Mouse (Mus musculus) midbrain, embryonic 12.5 days (tissue): ENCODE results near the gene Acvr2b. TPM values are rescaled to one million over a fixed set of nuclear protein-coding genes. Genes with fewer than 3 reads are reported as not detected.
"Not testable (repeated sequence)": the region's sequence is repeated elsewhere in the genome, so short reads cannot be mapped to it uniquely, and the experiment has no call there.

ENCODE experiments used
- ATAC-seq: fragments of 200-750 bp; cut with Nextera tagmentation; 2 replicates; pipeline ENCODE4 v1.8.0; 2017; ENCODE audit warnings: low read depth, moderate TSS enrichment, moderate library complexity; ENCODE audit not compliant: low FRiP score
- H3K27ac ChIP-seq: fragments of 300-500 bp; sonication (generic); replicated peaks from 2 replicates; pipeline ENCODE4 v1.5.1; 2016; ENCODE audit warnings: mild to moderate bottlenecking
- H3K27me3 ChIP-seq: fragments of 300-500 bp; sonication (generic); 2 replicates; pipeline ENCODE4 v1.6.1; 2016; ENCODE audit warnings: mild to moderate bottlenecking
- H3K36me3 ChIP-seq: fragments of 300-500 bp; sonication (generic); 2 replicates; pipeline ENCODE4 v1.6.1; 2016
- H3K4me1 ChIP-seq: fragments of 300-500 bp; sonication (generic); 2 replicates; pipeline ENCODE4 v1.6.1; 2016
- H3K4me2 ChIP-seq: fragments of 300-500 bp; sonication (generic); replicated peaks from 2 replicates; pipeline ENCODE4 v1.6.1; 2016; ENCODE audit warnings: mild to moderate bottlenecking, moderate library complexity
- H3K4me3 ChIP-seq: fragments of 300-500 bp; sonication (generic); 2 replicates; pipeline ENCODE4 v1.5.1; 2016; ENCODE audit warnings: mild to moderate bottlenecking
- H3K9ac ChIP-seq: fragments of 300-500 bp; sonication (generic); replicated peaks from 2 replicates; pipeline ENCODE4 v1.6.1; 2016; ENCODE audit warnings: mild to moderate bottlenecking, moderate library complexity
- H3K9me3 ChIP-seq: fragments of 300-500 bp; sonication (generic); 2 replicates; pipeline ENCODE4 v1.6.1; 2016; ENCODE audit warnings: mild to moderate bottlenecking
- WGBS: fragments of 180-500 bp; shearing (Covaris S2); methylation state at CpG from one replicate; pipeline ENCODE4 v1.1.7; 2016; 5-methylcytosine and 5-hydroxymethylcytosine counted together
- polyA plus RNA-seq: library from polyadenylated mRNA; unstranded; fragments of >200 nt; fragmentation: Nextera tagmentation; extraction: Ambion mirVana; gene quantifications from 2 replicates; pipeline ENCODE4 v1.2.1, GENCODE M21; 2016

Acvr2b gene
- polyA plus RNA-seq = 109 and 116 TPM in 2 replicates

GRCm38 (mm10) chr9:119401801-119402214, at the start of gene Acvr2b:
Gene Acvr2b, plus strand, starts transcription at chr9:119402118.
- Histone ChIP-seq H3K27me3 (no peaks in the 10 kb centered on the region), H3K4me1 (peaks cover 36% of the 10 kb centered on the region), H3K36me3 (0 out of 2 replicates have a peak, but pooled peaks cover 8% of the 10 kb centered on the region), H3K9me3 (no peaks in the 10 kb centered on the region), H3K27ac (peak within 1 kb of the TSS; percentile 99), H3K9ac (peak within 1 kb of the TSS; percentile 100), H3K4me3 (peak within 1 kb of the TSS; percentile 98), H3K4me2 (peak within 1 kb of the TSS; percentile 87)
- peak; percentile 95 for ATAC-seq
- 0% methylated on average over 23 of the region's 32 CpGs for WGBS

DNA sequence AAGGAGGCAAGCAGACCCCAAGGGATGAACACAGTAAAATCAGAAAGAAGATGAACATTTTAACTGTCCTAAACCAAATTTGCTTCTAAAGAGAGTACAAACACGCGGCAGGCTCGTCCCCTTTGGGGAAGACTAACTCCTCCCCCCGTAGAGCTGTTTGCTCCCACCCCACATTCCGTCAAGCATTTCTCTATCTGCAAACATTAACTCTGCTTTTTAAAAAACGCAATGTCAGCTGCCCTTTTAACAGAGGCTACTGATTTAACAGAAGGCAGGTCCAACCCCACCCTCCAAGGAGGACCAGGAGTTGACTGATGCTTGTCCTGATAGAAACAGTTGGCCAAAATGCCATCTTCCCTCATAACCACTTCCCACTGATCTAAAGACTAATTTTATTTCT, 48.0 kb upstream of the Acvr2b start:
- 77% methylated on average over 6 of the region's 6 CpGs for WGBS
- Histone ChIP-seq H3K4me2 (no peak overlapping the region), H3K4me3 (no peak overlapping the region), H3K4me1 (no peaks in the 10 kb centered on the region; the same call in 1 of the 2 replicates), H3K27ac (no peak overlapping the region), H3K9ac (no peak overlapping the region), H3K9me3 (no peaks in the 10 kb centered on the region), H3K36me3 (peaks cover 20% of the 10 kb centered on the region), H3K27me3 (no peaks in the 10 kb centered on the region)
- ATAC-seq = no peak

DNA sequence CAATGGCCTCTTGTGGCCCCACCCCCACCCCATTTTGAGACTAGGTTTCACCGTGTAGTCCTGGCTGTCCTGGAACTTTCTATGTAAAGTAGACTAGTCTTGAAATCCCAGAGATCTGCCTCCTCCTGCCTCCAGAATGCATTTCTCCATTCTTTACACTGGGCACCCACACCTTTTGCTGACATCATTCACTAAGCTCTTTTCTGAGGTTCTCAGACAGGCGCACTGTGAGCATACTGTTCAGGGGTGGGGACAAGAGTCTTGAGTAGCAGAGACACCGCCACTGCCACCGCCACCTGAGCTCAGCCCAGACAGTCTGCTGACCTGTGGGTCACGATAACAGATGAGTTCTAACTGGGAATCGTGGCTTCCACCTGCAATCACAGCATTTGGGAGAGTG, 46.0 kb upstream of the Acvr2b start:
- H3K9ac ChIP-seq = no peak overlapping the region
- WGBS = 82% methylated on average over 6 of the region's 6 CpGs
- no peak for ATAC-seq

DNA sequence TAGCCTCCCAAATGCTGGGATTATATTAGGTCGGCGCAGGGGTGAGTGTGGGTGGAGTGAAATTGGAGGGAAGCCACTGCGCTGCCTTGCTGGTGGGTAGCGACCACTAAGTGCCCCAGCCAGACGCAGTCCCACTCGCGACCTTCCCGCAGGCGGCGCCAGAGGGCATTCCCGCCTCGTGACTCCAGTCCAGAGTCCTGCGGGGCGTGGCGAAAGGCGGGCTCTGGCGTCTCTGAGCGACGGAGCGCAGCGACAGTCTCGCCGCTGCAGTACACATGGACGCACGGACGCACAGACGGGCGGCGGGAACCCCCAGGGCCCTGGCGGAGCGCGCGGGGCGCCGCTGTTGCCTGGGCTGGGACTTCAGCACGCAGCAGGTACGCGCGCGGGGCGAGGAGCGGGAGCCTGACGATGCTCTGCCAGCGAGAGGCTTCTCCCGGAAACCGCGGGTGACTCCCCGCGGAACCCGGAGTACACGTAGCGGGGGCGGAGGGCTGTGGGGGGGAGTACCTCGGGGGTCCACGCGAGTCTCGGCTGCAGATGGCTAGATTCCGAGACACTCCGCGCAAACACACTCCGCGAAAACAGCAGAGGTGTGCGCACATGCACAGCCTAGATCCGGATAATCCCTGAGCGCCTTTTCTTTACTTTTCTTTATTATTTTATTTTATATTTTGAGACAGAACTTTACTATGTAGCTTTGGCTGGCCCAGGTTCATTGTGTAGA, 44.4 kb upstream of the Acvr2b start, which contains the start of gene Xylb:
Gene Xylb, plus strand, starts transcription at position 51 of the 727 bp plus-strand sequence.
- Histone ChIP-seq H3K36me3 (no peaks in the 10 kb centered on the region), H3K4me1 (no peaks in the 10 kb centered on the region; the same call in 1 of the 2 replicates), H3K9me3 (no peaks in the 10 kb centered on the region), H3K9ac (peak within 1 kb of the TSS; percentile 65), H3K4me2 (peak within 1 kb of the TSS; percentile 89), H3K27ac (no peak within 1 kb of the TSS), H3K4me3 (peak within 1 kb of the TSS; percentile 63), H3K27me3 (no peaks in the 10 kb centered on the region)
- 3% methylated on average over 65 of the region's 65 CpGs for WGBS
- ATAC-seq = peak; percentile 89

More for the DNA sequence above, 46.0 kb upstream of the Acvr2b start:
- no peak overlapping the region for H3K4me2 ChIP-seq
- peaks cover 6% of the 10 kb centered on the region for H3K36me3 ChIP-seq
- no peaks in the 10 kb centered on the region; the same call in 1 of the 2 replicates for H3K4me1 ChIP-seq
- H3K27me3 ChIP-seq = no peaks in the 10 kb centered on the region
- H3K27ac ChIP-seq = no peak overlapping the region
- H3K9me3 ChIP-seq = no peaks in the 10 kb centered on the region
- H3K4me3 ChIP-seq = no peak overlapping the region

DNA sequence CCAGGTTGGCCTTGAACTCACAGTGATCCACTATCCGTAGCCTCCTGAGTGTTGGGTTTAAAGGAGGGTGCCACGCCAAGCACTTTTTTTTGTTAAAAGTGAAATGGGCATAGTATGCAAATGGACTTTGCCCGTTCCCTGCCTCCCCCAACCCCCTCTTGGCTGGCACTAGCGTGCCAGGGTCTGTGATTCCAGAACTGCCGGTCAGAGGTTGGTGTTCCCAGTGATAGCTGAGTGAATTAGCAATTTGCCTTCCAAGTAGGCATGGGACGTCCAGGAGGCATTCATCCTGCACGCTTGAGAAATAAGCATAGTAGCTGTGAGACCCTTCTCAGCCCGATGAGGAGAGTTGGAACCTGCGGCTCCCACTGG, 43.9 kb upstream of the Acvr2b start:
- no peak for ATAC-seq
- Histone ChIP-seq H3K4me3 (peak overlapping the region; percentile 63), H3K27me3 (no peaks in the 10 kb centered on the region), H3K9me3 (no peaks in the 10 kb centered on the region), H3K4me1 (no peaks in the 10 kb centered on the region; the same call in 1 of the 2 replicates), H3K9ac (no peak overlapping the region), H3K36me3 (no peaks in the 10 kb centered on the region), H3K4me2 (peak overlapping the region; percentile 89), H3K27ac (no peak overlapping the region)
- WGBS = 46% methylated on average over 9 of the region's 9 CpGs

- Histone ChIP-seq H3K4me2 (no peak overlapping the region), H3K4me1 (no peaks in the 10 kb centered on the region; the same call in 1 of the 2 replicates), H3K36me3 (no peaks in the 10 kb centered on the region), H3K9me3 (no peaks in the 10 kb centered on the region), H3K27me3 (no peaks in the 10 kb centered on the region), H3K4me3 (no peak overlapping the region), H3K9ac (no peak overlapping the region), H3K27ac (no peak overlapping the region)
- ATAC-seq = no peak
- WGBS = 94% methylated on average over 5 of the region's 5 CpGs
These were observed 40.5 kb upstream of the Acvr2b start for GRCm38 (mm10) chr9:119361416-119361815.

GRCm38 (mm10) chr9:119363229-119363628, 38.7 kb upstream of the Acvr2b start:
- no peaks in the 10 kb centered on the region for H3K9me3 ChIP-seq
- H3K4me1 ChIP-seq = no peaks in the 10 kb centered on the region
- WGBS = 93% methylated on average over 12 of the region's 12 CpGs
- H3K9ac ChIP-seq = no peak overlapping the region
- H3K27me3 ChIP-seq = no peaks in the 10 kb centered on the region
- H3K27ac ChIP-seq = no peak overlapping the region
- no peak overlapping the region for H3K4me3 ChIP-seq
- 0 out of 2 replicates have a peak, but pooled peaks cover 4% of the 10 kb centered on the region for H3K36me3 ChIP-seq
- ATAC-seq = no peak
- no peak overlapping the region for H3K4me2 ChIP-seq

DNA sequence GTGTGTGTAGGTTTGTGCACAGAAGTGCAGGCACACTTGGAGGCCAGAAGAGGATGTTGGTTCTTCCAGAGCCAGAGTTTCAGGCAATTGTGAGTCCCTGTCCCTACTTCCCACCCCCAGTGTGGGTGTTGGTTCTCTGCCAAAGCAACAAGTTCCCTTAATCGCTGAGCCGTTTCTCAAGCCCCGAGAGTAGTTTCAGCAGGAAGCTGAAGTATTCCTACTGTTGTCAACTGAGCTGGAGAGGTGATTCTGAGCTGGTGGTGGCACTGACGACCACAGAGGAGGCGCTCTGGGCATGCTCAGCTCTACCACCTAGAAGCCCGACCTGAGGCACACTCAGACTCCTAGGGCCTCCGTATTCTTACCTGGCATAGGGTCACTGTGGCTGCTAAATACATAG, 36.6 kb upstream of the Acvr2b start, which contains the start of gene Slc22a14:
Gene Slc22a14, minus strand, starts transcription at position 270 of the 400 bp plus-strand sequence.
- WGBS = 87% methylated on average over 7 of the region's 7 CpGs
- Histone ChIP-seq H3K9me3 (no peaks in the 10 kb centered on the region), H3K4me2 (no peak within 1 kb of the TSS), H3K36me3 (0 out of 2 replicates have a peak, but pooled peaks cover 4% of the 10 kb centered on the region), H3K9ac (no peak within 1 kb of the TSS), H3K27ac (no peak within 1 kb of the TSS), H3K27me3 (no peaks in the 10 kb centered on the region), H3K4me3 (no peak within 1 kb of the TSS), H3K4me1 (no peaks in the 10 kb centered on the region)
- ATAC-seq = no peak

DNA sequence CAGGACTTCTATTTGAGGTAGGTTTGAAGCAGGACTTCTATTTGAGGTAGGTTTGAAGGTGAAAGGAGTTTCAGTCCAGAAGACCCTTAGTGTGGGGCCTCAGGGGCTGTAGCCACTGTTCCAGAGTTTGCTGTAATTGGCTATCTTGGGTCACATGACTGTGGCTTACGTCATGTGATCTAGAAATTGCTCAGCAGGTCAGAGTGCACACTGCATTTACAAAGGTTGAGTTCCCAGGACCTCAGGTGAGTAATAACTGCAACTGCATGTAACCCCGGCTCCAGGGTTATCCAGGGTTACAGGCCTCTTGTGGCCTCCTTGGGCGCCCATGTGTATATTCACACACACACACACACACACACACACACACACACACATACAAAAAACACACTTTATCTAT, 33.6 kb upstream of the Acvr2b start:
- no peaks in the 10 kb centered on the region for H3K27me3 ChIP-seq
- H3K4me1 ChIP-seq = no peaks in the 10 kb centered on the region
- no peak overlapping the region for H3K9ac ChIP-seq
- H3K4me3 ChIP-seq = no peak overlapping the region
- WGBS = 89% methylated on average over 3 of the region's 3 CpGs
- no peak for ATAC-seq
- 0 out of 2 replicates have a peak, but pooled peaks cover 4% of the 10 kb centered on the region for H3K36me3 ChIP-seq
- no peak overlapping the region for H3K4me2 ChIP-seq
- no peaks in the 10 kb centered on the region for H3K9me3 ChIP-seq
- no peak overlapping the region for H3K27ac ChIP-seq

DNA sequence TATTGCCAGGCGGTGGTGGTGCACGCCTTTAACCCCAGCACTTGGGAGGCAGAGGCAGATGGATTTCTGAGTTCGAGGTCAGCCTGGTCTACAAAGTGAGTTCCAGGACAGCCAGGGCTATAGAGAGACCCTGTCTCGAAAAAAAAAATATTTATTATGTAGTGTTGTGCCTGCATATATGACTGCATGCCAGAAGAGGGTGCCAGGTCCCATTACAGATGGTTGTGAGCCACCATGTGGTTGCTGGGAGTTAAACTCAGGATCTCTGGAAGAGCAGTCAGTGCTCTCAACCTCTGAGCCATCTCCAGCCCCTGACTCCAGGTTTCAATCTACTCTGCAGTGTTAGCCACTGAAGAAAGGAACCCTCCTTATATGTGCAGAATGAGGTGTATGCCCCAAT, 31.1 kb upstream of the Acvr2b start:
- not testable (repeated sequence) for H3K27ac ChIP-seq, H3K4me3 ChIP-seq, H3K27me3 ChIP-seq, H3K9ac ChIP-seq, H3K4me1 ChIP-seq, H3K36me3 ChIP-seq, H3K4me2 ChIP-seq, ATAC-seq, H3K9me3 ChIP-seq
- 86% methylated on average over 4 of the region's 4 CpGs for WGBS

- no peak overlapping the region for H3K4me2 ChIP-seq
- H3K9ac ChIP-seq = no peak overlapping the region
- ATAC-seq = no peak
- H3K27ac ChIP-seq = no peak overlapping the region
- no peak overlapping the region for H3K4me3 ChIP-seq
- no peaks in the 10 kb centered on the region for H3K4me1 ChIP-seq
- no peaks in the 10 kb centered on the region for H3K27me3 ChIP-seq
- no peaks in the 10 kb centered on the region for H3K9me3 ChIP-seq
- WGBS = 80% methylated on average over 4 of the region's 4 CpGs
- 0 out of 2 replicates have a peak, but pooled peaks cover 4% of the 10 kb centered on the region for H3K36me3 ChIP-seq
These were observed 30.7 kb upstream of the Acvr2b start for GRCm38 (mm10) chr9:119371251-119371650.

DNA sequence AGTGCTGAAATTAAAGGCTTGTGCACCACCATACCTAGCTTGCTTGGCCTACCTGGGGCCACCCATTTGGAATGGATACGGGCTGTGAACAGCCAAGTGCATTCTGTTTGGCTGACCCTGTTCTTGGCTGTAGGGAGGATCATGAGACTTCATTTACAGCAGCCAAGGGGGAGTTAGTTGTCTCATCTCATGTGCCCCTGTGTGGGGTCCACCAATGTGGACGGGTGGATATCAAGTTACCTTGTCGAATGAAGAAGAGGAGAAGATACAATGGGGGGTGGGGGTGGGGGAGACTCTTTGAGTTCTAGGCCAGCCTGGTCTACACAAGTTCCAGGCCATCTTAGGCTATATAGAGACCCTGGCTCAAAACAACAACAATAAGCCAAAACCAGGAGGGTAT, 26.9 kb upstream of the Acvr2b start:
- Histone ChIP-seq H3K9me3 (no peaks in the 10 kb centered on the region), H3K27me3 (no peaks in the 10 kb centered on the region), H3K4me1 (no peaks in the 10 kb centered on the region), H3K36me3 (0 out of 2 replicates have a peak, but pooled peaks cover 4% of the 10 kb centered on the region), H3K4me2 (no peak overlapping the region), H3K4me3 (no peak overlapping the region), H3K9ac (no peak overlapping the region), H3K27ac (no peak overlapping the region)
- ATAC-seq = no peak
- WGBS = 75% methylated on average over 3 of the region's 3 CpGs
